Mouse (Mus musculus) hindbrain, embryonic 10.5 days (tissue): Measurements from ENCODE around the gene Tbx6. TPM values are rescaled to one million over a fixed set of nuclear protein-coding genes. Genes with fewer than 3 reads are reported as not detected.
A peak's percentile ranks its signal among the peaks of the same experiment; 100 is the strongest.
"Not testable (repeated sequence)": the region's sequence is repeated elsewhere in the genome, so short reads cannot be mapped to it uniquely, and the experiment has no call there.

Experiments used
- DNase-seq: peaks from one replicate; pipeline ENCODE4 v3.0.0-alpha.2; 2017; ENCODE audit warnings: low spot score
- H3K27ac ChIP-seq: fragments of 300-500 bp; sonication (generic); 2 replicates; pipeline ENCODE4 v1.5.1; 2016; ENCODE audit warnings: mild to moderate bottlenecking, moderate library complexity
- H3K27me3 ChIP-seq: fragments of 300-500 bp; sonication (generic); 2 replicates; pipeline ENCODE4 v1.6.1; 2016; ENCODE audit warnings: mild to moderate bottlenecking; ENCODE audit not compliant: poor library complexity, insufficient read depth, severe bottlenecking
- H3K36me3 ChIP-seq: fragments of 300-500 bp; sonication (generic); 2 replicates; pipeline ENCODE4 v1.6.1; 2016; ENCODE audit warnings: mild to moderate bottlenecking, moderate library complexity
- H3K4me1 ChIP-seq: fragments of 300-500 bp; sonication (generic); replicated peaks from 2 replicates; pipeline ENCODE4 v1.6.1; 2016; ENCODE audit warnings: mild to moderate bottlenecking
- H3K4me3 ChIP-seq: fragments of 300-500 bp; sonication (generic); 2 replicates; pipeline ENCODE4 v1.5.1; 2016; ENCODE audit warnings: mild to moderate bottlenecking, moderate library complexity
- H3K9me3 ChIP-seq: fragments of 300-500 bp; sonication (generic); 2 replicates; pipeline ENCODE4 v1.6.1; 2016; ENCODE audit warnings: mild to moderate bottlenecking, moderate library complexity
- WGBS: fragments of 180-500 bp; shearing (Covaris S2); methylation state at CpG from one replicate; pipeline ENCODE4 v1.1.7; 2016; 5-methylcytosine and 5-hydroxymethylcytosine counted together
- polyA plus RNA-seq: library from polyadenylated mRNA; unstranded; fragments of >200 nt; fragmentation: Nextera tagmentation; extraction: Ambion mirVana; gene quantifications from 2 replicates; pipeline ENCODE4 v1.2.1, GENCODE M21; 2016

The Tbx6 gene
- polyA plus RNA-seq, 1 experiment from 2014 or later, result 0.47 TPM

DNA sequence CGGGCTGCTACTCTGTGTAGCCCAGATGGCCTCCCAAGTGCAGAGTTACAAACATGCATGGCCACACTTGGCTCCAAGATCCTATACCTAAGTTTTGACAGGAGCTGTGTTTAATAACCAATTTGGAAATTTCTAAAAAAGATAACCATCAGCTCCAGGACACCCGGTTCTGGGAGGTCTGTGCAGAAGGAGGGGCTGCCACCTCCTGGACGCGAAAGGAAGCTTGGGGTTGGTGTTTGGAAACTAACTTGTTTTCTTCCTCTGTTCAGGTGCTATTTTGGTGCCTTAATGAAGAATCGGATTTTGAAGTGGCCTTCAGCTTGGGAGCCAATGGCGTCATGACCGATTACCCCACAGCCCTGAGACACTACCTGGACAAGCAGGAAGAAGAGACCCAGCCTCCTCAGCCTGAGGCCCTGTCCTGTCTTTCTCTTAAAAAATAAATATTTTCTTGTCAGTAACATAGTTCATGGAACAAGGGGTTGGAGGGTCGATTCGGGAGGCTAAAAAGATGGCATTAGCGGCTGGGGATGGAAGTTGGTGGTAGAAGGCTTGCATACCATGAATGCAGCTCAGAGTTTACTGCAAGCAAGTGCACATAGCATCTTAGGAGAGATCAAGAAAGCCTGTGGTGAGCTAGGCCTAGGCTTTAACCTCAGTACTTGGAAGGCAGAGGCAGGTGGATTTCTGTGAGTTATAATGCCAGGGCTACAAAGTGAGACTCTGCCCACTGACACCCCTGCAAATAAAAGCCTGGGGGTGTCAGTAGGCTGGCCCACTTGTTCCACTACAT lies 5.9 kb upstream of the Tbx6 start:
- Histone ChIP-seq H3K4me3 (0 out of 2 replicates have a peak overlapping the region, but pooled peaks have one; percentile 89), H3K27ac (peak overlapping the region; percentile 98)
- WGBS, result 82% methylated on average over 10 of the region's 10 CpGs

DNA sequence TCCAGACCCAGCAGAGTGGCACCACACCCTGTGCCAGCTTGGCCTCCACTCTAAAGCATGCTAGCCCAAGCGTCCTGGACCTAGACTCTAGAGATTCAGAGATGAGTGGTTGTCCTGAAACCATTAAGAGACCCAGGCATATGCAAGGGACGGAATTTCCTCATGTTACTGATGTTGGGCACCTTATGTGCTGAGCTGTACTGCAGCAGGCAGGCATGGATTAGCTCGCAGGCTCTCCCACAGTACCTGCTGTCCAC lies 5.4 kb upstream of the Tbx6 start:
- no peaks in the 10 kb centered on the region for H3K9me3 ChIP-seq
- WGBS, result 68% methylated on average over 3 of the region's 3 CpGs

More for the DNA sequence above, 5.9 kb upstream of the Tbx6 start:
- Histone ChIP-seq H3K27me3 (no peaks in the 10 kb centered on the region), H3K9me3 (no peaks in the 10 kb centered on the region), H3K36me3 (peaks cover 21% of the 10 kb centered on the region), H3K4me1 (peaks cover 39% of the 10 kb centered on the region)
- no peak for DNase-seq

DNA sequence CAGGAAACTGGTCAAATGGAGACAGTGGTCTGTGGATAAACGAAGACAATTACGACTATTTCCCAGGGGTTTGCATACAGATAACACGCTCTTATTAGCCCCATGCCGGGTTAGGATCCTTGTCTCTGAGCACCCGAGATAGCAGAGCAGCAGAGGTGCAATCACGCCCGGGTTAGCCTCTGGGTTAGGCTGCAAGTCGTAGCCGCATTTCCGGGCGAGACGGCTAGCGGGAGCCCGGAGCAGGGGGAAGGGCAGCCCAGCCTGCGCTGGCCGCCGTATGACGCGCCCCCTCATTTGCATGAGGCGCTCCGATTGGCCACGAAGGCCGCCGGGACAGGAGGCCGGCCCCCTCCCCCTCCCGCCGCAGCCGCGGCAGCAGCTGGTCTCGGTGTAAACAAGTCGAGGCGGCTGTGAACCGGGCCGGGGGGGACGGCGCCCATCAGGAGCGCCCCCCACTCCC lies 4.7 kb upstream of the Tbx6 start, which contains the start of gene Ypel3:
Ypel3 (plus strand) TSS at position 358 of the 460 bp plus-strand sequence.
- Histone ChIP-seq H3K4me1 (peaks cover 51% of the 10 kb centered on the region), H3K27ac (peak within 1 kb of the TSS; percentile 98), H3K4me3 (peak within 1 kb of the TSS; percentile 89), H3K9me3 (no peaks in the 10 kb centered on the region), H3K36me3 (peaks cover 11% of the 10 kb centered on the region; the same call in 1 of the 2 replicates), H3K27me3 (no peaks in the 10 kb centered on the region)
- under 1% methylated on average over 37 of the region's 37 CpGs for WGBS
- peak; percentile 93 for DNase-seq

More for the DNA sequence above, 5.4 kb upstream of the Tbx6 start:
- H3K27me3 ChIP-seq, result no peaks in the 10 kb centered on the region
- H3K4me1 ChIP-seq, result peaks cover 44% of the 10 kb centered on the region
- H3K36me3 ChIP-seq, result peaks cover 15% of the 10 kb centered on the region
- no peak for DNase-seq
- peak overlapping the region; percentile 89 for H3K4me3 ChIP-seq
- H3K27ac ChIP-seq, result peak overlapping the region; percentile 98

- H3K4me1 ChIP-seq, result peaks cover 59% of the 10 kb centered on the region
Observed at GRCm38 (mm10) chr7:126777476-126777875, 3.8 kb upstream of the Tbx6 start.

DNA sequence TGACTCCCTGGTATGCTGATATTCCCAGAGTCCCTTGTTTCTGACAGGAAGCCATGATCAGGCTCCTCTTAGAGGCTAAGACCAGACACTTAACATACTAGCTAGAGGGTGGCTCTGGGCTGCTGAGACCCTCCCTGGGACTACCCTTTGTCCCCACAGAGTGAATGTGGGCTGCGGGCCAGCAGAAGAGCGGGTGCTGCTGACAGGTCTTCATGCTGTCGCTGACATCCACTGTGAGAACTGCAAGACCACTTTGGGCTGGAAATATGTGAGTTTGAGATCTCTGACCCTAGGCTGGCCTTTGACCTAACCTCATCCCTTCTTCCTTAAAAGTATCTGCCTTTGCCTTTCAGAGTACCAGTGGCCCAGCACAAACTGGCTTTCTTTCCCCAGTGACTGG lies 3.1 kb upstream of the Tbx6 start:
- Histone ChIP-seq H3K27me3 (no peaks in the 10 kb centered on the region), H3K27ac (peak overlapping the region; percentile 98), H3K4me1 (peaks cover 66% of the 10 kb centered on the region), H3K9me3 (no peaks in the 10 kb centered on the region), H3K4me3 (peak overlapping the region; percentile 89), H3K36me3 (peaks cover 12% of the 10 kb centered on the region)
- WGBS, result 68% methylated on average over 3 of the region's 3 CpGs
- DNase-seq, result no peak

More at GRCm38 (mm10) chr7:126777476-126777875, 3.8 kb upstream of the Tbx6 start:
- Histone ChIP-seq H3K4me3 (peak overlapping the region; percentile 89), H3K9me3 (no peaks in the 10 kb centered on the region), H3K36me3 (peaks cover 11% of the 10 kb centered on the region), H3K27ac (peak overlapping the region; percentile 98), H3K27me3 (no peaks in the 10 kb centered on the region)
- 47% methylated on average over 10 of the region's 10 CpGs for WGBS
- peak; percentile 9 for DNase-seq

DNA sequence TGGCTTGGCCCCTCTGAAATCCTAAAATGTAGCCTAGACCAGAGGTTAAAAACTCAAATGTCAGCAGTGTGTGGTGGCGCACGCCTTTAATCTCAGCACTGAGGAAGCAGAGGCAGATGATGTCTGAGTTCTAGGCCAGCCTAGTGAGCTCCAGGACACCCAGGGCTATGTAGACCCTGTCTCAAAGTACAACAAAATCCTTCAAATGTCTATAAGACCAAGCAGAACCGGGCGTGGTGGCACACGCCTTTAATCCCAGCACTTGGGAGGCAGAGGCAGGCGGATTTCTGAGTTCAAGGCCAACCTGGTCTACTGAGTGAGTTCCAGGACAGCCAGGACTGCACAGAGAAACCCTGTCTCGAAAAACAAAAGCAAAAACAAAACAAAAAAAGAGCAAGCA lies 2.2 kb upstream of the Tbx6 start:
- Histone ChIP-seq H3K27ac (peak overlapping the region; percentile 87; the same call in 1 of the 2 replicates), H3K4me1 (peaks cover 67% of the 10 kb centered on the region), H3K36me3 (peaks cover 15% of the 10 kb centered on the region)
- DNase-seq, H3K27me3 ChIP-seq, H3K9me3 ChIP-seq, H3K4me3 ChIP-seq: not testable (repeated sequence)
- 89% methylated on average over 7 of the region's 7 CpGs for WGBS

- H3K27ac ChIP-seq, result peak overlapping the region; percentile 87
- H3K36me3 ChIP-seq, result peaks cover 27% of the 10 kb centered on the region
- 2% methylated on average over 21 of the region's 21 CpGs for WGBS
- no peaks in the 10 kb centered on the region for H3K9me3 ChIP-seq
- no peaks in the 10 kb centered on the region for H3K27me3 ChIP-seq
- peak overlapping the region; percentile 57 for H3K4me3 ChIP-seq
- peaks cover 67% of the 10 kb centered on the region for H3K4me1 ChIP-seq
- peak; percentile 90 for DNase-seq
Observed at GRCm38 (mm10) chr7:126779983-126780970, 1.0 kb upstream of the Tbx6 start.

DNA sequence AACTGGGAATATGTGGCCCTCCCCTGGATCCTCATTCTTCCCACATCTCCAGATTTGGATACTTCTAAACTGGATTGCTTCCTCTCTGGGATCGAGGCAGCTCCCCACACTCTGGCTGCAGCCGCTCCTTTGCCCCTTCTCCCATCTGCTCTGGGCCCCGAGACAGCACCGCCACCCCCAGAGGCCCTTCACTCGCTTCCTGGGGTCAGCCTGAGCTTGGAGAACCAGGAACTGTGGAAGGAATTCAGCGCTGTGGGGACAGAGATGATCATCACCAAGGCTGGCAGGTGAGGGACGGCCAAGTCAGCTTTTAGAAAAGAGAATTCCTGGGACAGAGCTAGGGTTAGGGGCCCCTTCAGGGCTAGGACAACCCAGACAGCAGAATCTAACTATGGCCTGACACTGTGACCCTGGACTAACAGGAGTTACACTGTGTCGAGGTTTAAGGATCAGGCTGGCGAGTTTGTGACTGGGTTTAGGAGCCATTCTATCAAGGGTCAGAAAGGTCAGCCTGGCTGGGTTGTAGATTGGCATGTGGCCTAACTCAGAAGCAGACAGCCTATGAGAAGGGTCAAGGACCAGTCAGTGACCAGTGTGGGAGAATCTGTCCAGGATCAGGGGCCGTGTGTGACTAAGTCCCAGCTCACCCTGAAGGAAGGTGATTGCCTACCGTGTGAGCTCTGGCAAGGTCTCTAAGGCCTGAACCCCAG lies 533 bp downstream of the Tbx6 start:
- Histone ChIP-seq H3K27me3 (no peaks in the 10 kb centered on the region), H3K4me3 (peak overlapping the region; percentile 57; the same call in 1 of the 2 replicates), H3K36me3 (peaks cover 42% of the 10 kb centered on the region), H3K4me1 (peaks cover 55% of the 10 kb centered on the region), H3K9me3 (no peaks in the 10 kb centered on the region), H3K27ac (peak overlapping the region; percentile 87)
- peak; percentile 9 for DNase-seq
- 38% methylated on average over 11 of the region's 11 CpGs for WGBS

DNA sequence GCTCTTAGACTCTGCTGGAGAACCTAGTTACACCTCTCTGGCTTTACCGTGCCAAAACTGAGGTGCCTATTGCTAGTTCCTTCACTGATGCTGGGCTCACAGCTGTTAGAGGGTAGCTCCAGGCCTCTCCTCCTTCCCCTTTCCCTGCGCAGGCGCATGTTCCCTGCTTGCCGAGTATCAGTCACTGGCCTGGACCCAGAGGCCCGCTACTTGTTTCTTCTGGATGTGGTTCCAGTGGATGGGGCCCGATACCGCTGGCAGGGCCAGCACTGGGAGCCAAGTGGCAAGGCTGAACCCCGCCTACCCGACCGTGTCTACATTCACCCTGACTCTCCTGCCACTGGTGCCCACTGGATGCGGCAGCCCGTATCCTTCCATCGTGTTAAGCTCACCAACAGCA lies 1.4 kb downstream of the Tbx6 start:
- Histone ChIP-seq H3K9me3 (no peaks in the 10 kb centered on the region), H3K4me3 (no peak overlapping the region), H3K4me1 (peaks cover 46% of the 10 kb centered on the region), H3K27ac (0 out of 2 replicates have a peak overlapping the region, but pooled peaks have one; percentile 2), H3K36me3 (peaks cover 51% of the 10 kb centered on the region), H3K27me3 (no peaks in the 10 kb centered on the region)
- WGBS, result 82% methylated on average over 13 of the region's 13 CpGs
- DNase-seq, result no peak

DNA sequence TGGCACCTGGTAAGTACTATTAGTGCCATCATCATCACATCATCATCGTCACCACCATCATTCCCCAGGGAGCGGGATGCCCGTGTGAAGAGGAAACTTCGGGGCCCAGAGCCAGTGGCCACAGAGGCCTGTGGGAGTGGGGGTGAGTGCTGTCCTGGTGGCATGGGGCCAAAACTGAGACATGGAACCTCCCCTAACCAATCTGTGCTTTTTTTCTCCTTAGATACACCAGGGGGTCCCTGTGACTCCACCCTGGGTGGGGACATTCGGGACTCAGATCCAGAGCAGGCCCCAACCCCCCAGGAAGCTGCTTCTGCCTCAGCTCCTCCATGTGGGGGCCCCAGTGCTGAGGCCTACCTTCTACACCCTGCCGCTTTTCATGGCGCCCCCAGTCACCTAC lies 3.2 kb downstream of the Tbx6 start:
- H3K27me3 ChIP-seq, result no peaks in the 10 kb centered on the region
- H3K27ac ChIP-seq, result no peak overlapping the region
- DNase-seq, result no peak
- H3K9me3 ChIP-seq, result no peaks in the 10 kb centered on the region
- WGBS, result 90% methylated on average over 7 of the region's 7 CpGs
- H3K36me3 ChIP-seq, result peaks cover 69% of the 10 kb centered on the region
- H3K4me1 ChIP-seq, result peaks cover 37% of the 10 kb centered on the region
- no peak overlapping the region for H3K4me3 ChIP-seq

GRCm38 (mm10) chr7:126785056-126785455 lies 3.8 kb downstream of the Tbx6 start:
- Histone ChIP-seq H3K27me3 (no peaks in the 10 kb centered on the region), H3K9me3 (no peaks in the 10 kb centered on the region), H3K27ac (no peak overlapping the region), H3K4me3 (no peak overlapping the region), H3K36me3 (peaks cover 75% of the 10 kb centered on the region), H3K4me1 (peaks cover 33% of the 10 kb centered on the region)
- WGBS, result 82% methylated on average over 4 of the region's 4 CpGs
- DNase-seq, result no peak

DNA sequence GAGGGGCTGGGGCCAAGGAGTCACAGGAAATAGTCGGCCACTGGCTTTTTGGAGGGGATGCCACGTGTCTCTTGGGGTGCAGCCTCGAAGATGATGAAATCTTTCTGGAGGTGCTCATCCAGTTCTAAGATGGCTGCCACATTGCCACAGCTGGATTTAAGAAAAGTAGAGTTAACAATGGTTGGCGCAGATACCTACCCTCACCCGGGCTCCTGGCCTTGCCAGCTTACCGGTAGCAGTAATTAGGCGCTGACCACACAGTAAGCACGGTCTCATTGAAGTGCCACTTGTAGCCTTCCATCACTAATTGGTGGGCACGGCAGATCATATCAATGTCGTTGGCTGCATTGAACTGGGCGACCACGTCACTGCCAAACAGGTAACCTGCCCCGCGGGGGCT lies 4.9 kb downstream of the Tbx6 start:
- no peaks in the 10 kb centered on the region for H3K27me3 ChIP-seq
- peaks cover 33% of the 10 kb centered on the region for H3K4me1 ChIP-seq
- 94% methylated on average over 14 of the region's 14 CpGs for WGBS
- H3K36me3 ChIP-seq, result peaks cover 85% of the 10 kb centered on the region
- H3K4me3 ChIP-seq, result no peak overlapping the region
- no peaks in the 10 kb centered on the region for H3K9me3 ChIP-seq
- H3K27ac ChIP-seq, result no peak overlapping the region
- DNase-seq, result no peak
